Mouse (Mus musculus) G1E-ER4 (cell line): ENCODE results near the gene Samd1. TPM values are rescaled to one million over a fixed set of nuclear protein-coding genes. Genes with fewer than 3 reads are reported as not detected.

Source experiments
- GATA1 ChIP-seq: IDR thresholded peaks from one replicate; pipeline ENCODE4 v1.8.0; 2012; ENCODE audit warnings: low read length, inconsistent platforms
- polyA plus RNA-seq: library from polyadenylated mRNA; stranded (reverse); fragments of >175 nt; gene quantifications from 2 replicates; pipeline ENCODE4 v1.2.3, GENCODE M21; 2012

Samd1 gene
- 275 and 319 TPM in 2 replicates for polyA plus RNA-seq

DNA sequence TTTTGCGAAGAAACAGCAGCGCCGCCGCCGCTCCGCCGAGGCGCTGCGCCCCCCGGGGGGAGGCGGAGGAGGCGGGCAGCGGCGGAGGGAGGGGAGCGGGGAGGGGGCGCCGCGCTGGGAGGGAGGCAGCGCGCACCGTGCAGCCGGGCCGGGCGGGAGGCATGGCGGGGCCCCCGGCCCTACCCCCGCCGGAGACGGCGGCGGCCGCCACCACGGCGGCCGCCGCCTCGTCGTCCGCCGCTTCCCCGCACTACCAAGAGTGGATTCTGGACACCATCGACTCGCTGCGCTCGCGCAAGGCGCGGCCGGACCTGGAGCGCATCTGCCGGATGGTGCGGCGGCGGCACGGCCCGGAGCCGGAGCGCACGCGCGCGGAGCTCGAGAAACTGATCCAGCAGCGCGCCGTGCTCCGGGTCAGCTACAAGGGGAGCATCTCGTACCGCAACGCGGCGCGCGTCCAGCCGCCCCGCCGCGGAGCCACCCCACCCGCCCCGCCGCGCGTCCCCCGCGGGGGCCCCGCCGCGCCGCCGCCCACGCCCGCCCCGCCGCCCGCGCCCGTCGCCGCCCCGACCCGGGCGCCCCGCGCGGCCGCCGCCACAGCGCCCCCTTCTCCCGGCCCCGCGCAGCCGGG is at the start of gene Samd1:
Samd1 (plus strand) TSS at position 162 of the 631 bp plus-strand sequence.
- TF ChIP-seq GATA1 = no peak

DNA sequence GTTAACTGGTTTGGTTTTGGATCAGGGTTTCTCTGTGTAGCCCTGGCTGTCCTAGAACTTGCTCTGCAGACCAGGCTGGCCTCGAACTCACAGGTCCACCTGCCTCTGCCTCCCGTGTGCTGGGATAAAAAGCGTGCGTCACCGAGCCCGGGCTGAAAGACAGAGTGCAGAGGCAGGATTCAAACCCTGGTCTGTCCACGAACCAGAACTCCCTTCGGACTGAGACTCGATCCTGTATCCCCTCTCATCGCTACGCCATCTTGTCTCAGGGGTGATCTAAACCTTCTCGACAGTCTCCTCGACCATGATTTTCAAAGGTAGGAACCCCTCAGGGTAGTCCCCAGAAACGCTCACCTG is 42.7 kb upstream of the Samd1 start:
- no peak for TF ChIP-seq GATA1

DNA sequence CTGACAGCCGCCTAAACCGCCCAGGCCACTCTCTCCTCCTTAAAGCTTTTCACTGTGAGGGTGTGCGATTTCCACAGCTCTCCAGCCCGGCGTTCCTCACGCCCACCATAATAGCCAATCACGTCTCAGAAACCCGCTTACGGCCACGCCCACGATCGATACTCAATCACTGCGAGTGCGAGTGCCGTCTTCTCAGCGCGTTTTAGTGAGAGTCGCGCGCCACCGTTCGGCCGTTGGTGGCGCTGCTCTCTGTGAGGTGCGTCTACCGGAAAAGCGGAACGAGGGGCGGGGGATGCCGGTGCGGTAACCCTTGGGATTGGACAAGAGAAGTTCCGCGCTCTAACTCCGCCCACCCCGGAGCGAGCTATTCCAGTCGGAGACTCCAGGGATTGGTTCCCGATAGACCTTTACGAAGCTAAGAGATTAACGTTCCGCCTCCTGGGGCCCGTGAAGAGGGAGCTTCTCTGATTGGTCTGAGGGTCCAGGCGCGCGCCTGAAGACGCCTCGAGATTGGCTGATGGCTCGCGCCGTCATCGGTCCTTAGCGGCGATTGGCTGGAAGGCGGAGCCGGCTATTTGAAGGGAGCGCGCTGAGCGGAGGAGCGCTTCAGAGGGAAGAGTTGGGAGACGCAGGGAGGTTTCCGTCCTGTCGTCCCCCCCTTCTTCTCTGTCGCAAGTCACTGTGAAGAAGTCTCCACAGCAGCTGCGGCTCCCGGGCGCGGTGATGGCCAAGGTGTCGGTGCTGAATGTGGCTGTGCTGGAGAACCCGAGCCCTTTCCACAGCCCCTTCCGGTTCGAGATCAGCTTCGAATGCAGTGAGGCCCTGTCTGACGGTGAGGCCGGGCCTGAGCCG is 42.1 kb upstream of the Samd1 start, which contains the start of the genes Gm10644 and Asf1b:
Gm10644 (minus strand) TSS at position 100 of the 852 bp plus-strand sequence.
Asf1b (plus strand) TSS at position 402 of the 852 bp plus-strand sequence.
- no peak for TF ChIP-seq GATA1

DNA sequence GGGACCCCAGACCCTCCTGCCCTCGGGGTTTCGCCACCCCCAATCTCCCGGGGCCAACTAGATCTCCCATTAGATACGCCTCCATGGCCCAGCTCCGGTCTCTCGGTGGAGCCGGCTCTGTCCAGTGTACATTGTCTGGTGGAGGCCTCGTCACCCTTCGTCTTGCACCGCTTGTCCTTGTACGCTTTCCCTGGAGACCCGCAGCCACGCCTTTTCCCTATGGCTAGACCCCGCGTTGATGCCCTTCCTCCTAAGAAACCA is 41.6 kb upstream of the Samd1 start:
- TF ChIP-seq GATA1 = no peak

DNA sequence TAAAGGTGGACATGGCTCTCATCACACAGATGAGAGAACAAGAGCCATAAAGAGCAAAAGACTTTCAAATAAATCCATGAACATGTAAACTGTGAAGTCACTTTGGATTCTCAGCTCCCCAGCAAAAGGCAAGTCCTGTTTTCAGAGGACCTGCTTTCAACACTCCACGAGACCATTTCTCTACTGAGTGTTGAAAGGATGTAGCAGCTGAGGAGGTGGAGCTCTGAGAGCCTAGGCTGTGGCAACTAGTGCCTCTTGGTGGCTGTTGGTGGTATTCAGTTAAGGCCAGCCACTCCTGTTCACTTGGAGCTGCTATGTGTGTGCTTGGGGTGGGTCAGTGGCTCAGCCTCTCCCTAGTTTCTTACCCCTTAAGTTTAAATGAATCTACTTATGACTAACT is 40.7 kb upstream of the Samd1 start:
- TF ChIP-seq GATA1 = no peak

DNA sequence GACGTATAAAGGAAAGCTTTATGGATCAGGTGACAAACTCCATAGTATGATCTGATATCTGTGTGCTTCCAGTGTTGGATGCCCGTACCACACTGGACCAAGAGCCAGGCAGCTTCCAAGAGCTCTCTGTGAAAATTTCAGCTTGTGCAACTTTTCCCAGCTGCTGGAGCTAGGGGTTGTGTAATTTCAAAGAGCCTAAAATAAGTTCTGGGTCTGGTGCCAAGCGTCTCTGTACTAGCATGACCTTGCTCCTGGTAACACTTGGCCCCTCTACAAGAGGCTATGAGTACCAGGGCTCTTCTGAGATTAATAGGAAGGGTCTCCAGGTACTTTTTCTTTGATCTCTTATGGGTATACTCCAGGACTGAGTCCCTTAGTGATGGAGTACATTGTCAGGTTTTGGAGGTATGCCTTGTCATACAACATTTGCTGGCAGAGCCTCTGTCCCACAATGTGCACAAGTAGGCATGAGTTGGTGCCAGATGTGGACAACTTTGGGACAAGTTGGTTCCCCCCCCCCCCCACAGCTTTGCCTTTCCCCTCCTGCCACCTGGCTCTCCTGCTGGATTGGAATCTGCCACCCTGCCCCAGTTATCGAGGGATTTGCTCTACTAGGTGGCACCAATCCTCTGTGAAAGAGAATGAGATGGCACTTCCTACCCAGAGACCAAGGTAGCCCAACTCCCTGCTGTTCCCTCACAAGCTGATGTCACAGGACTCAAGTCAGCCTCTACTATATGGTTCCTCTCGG is 33.3 kb upstream of the Samd1 start:
- TF ChIP-seq GATA1 = no peak

DNA sequence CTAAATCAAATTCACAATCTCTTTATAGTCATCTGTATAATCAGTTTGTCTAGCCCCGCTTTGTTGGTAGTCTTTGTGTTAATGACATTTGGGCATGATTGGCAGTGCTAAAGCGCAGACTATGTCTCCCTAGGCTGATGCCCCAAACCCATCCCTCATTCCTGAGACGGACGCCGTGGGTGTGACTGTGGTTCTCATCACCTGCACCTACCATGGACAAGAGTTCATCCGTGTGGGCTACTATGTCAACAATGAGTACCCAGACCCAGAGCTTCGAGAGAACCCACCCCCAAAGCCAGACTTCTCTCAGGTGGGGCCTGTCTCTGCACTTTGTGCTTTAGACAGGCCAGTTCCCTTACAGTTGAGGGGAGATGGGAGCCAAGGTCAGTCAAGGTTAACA is 29.8 kb upstream of the Samd1 start:
- TF ChIP-seq GATA1 = no peak

DNA sequence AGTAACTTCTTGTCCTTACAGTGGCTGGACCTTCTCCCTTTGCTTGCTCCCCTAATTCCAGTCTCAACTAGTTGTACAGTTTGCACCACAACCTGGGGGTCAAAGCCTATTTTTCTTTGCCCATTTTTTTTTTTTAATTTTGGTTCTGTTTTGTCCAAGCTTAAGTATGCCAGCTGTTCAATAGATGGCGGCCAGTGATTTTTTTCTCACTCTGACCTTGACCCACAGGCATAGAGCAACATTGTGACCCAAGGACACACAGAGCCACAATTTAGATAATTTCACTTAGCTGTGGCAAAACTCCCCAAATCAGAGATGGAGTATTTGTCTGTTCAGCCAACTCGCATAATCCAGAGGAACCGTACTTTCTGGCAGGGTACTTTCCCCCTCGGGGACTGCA is 26.4 kb upstream of the Samd1 start:
- TF ChIP-seq GATA1 = no peak

DNA sequence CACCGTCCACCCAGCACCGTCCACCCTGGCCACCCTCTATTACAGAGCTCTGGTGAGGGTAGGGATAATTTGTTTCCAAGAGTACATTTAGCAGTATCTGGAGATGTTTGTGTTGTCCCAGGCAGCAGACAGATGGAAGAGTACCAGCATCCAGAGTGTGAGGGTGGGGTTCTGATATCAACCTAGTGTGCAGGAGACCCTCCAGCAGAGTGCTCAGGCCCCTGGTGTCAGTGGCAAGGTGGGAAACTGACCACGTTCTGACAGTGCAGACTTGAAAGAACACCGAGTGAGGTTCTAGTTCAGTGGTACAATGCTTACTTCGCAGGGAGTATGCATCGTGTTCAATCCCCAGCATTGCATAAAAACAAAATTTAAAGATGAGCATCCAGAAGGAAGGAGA is 25.8 kb upstream of the Samd1 start:
- TF ChIP-seq GATA1 = no peak

DNA sequence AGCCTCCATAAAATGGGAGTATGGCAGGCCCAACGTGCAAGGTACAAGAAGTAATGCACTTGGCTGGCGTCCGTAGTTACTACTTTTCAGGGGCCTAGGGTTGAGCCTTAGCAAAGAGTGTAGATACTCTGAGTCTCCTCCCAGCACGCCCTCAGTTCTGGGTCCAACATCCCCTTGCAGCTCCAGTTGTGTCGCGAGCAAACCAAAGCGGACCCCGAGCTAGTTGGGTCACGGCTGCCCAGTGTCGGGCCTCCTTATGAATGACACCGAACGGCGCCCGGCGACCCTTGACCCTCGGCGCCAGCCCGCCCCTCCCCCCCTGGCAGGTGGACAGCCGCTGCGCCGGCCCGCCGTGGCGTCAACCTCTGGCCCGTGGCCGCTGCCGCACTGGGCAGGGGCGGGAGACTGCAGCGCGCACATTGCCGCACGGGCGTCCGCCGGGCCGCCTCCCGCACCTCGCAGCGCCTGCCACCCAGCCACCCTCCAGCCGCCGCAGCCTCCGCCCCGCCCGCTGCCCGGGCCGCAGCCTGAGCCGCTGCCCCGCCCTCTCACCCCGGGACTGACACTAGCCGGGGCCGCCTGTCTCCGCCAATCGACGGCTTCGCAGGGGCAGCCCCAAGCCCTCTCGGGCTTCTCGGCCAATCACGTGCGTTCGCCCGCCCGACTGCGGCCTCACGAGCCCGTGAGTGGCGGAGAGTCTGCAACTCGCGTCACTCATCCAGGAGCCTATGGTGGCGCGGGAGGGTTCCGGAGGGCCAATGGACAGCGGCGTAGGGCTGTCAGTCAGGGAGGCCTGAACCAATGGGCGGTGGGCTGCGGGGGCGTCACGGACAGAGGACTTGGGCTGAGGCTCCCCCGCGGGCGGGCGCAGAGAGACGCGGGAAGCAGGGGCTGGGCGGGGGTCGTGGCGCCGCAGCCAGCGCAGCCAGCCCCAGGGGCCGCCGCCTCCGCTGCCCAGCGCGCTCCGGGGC is 25.0 kb upstream of the Samd1 start, which contains the start of gene Prkaca:
Prkaca (plus strand) TSS at position 844 of the 971 bp plus-strand sequence.
- no peak for TF ChIP-seq GATA1

DNA sequence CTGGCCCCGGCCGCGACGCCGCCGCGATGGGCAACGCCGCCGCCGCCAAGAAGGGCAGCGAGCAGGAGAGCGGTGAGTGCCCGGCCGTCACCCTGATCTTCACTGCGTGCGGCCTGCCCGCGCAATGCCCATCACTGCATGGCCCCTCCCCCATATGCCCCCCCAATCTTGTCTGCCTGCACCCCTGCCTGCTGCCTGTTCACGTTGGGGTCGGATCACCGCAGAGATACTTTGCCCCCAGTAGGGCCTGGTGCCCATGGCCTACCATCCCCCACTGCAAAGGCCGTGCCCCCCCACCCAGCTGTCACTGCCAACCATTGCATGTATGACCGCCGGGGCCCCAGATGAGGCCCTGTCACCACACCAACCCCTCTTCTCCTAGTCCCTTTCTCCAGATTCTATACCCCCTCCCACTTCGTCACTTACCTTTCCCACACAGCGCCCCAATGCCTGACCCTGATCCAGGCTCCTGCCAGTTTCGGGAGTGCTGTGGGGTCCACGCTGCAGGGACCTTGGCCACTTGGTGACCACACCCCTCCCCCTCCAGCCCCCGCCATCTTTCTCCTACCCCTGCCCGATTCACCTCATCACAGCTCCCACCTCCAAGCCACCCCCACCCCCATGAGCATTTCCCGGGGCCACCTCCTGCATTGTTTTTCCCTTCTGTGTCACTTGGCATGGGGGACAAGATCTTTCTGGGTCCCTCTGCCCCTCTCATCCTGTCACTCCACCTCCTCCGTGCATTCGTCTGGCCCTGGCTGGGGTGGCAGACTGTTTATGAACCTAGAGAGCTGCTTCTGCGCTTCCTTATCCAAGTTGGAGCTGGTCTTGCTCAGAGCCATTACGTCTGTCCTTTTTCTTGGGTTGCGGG is 24.1 kb upstream of the Samd1 start:
- TF ChIP-seq GATA1 = no peak

DNA sequence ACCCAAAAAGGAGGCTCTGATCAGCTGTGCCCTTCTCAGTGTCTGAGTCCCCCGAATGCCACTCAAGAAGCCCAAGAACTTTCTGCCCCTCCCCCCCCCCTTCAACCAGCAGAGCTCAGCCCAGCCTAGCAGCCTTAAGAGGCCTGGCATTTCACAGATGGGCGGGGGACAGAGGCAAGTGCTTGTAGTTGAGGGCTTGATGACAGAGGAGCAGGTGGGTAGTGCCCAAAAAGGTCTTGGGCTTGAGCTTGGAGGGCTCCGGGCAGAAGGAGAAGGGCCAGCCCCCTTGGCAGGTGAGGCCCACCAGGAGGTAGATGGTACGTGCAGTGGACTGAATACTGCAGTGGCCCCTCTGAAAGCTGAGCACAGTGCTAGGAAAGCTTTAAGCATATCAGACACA is 23.0 kb upstream of the Samd1 start:
- TF ChIP-seq GATA1 = no peak

DNA sequence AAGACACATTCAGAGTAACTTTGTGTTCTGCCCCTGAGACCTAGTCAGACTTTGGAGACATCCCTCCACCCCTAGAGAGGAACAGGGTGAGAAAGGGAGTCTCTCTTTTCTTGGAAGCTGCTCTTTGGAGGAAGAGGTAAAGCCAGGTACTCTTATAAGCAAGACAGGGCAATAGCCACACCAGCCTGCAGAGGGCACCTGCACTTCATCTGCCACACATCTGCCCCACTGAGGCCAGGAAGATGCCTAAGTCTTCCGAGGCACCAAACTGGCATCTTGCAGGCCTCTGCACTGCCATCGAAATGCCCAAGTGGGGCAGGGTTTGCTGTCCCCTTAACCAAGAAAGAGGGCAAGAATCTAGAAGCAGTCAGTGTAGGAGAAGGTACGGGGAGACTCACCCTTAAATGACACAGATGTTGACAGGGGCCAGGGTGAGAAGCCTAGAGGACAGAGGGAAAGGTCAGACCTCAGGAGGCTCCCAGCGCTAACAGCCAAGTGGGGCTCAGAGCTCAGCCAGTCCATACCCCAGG is 21.3 kb upstream of the Samd1 start:
- TF ChIP-seq GATA1 = no peak

DNA sequence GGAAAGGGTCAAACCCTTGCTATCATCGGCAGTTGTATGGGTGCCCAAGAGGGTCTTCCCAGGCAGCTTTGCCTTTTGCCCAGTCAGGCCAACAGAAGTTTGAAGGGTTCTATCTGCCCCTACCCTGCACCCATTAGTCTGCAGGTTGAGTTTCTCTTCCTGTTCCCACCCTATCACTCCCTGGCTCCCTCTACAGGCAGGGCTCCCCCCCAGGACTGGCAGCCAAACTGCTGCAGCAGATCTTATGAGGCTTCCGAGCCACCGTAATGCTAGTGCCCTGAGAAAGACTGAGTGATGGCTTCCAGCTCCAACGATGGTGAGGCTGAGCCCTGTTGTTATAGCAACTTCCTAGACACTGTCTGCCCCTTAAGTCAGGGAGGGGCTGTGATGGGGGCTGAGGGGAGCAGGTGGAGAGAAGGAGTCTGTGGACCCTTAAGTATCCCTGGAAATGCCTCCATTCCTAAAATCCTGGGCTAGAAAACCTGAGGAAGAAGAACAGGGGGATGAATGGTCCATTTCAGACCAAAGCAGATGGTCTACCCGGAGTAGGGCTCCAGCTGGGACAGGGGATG is 20.6 kb upstream of the Samd1 start:
- TF ChIP-seq GATA1 = no peak
